Mouse (Mus musculus): ENCODE data around the gene Elf2.

Elf2 gene

DNA sequence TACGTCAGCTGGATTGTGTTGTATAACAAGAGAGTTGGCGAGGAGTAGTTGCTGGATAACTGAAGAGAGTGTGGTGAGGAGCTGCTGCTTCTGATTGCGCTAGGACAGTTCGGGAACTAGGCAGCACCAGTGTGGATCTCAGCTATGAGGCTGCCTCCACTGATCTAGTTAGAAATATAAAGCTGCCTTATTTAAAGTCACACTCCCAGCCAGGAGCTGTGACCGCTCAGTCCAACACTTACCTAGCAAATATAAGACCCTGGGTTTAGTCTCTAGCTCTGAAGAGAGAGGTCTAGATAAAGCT lies 105.8 kb downstream of the Elf2 start:
- in situ Hi-C loops (cut with MboI, MseI): loop anchor here (25.0 kb wide), 1 partner anchor 128 kb away; no protein-coding TSS in a partner anchor

DNA sequence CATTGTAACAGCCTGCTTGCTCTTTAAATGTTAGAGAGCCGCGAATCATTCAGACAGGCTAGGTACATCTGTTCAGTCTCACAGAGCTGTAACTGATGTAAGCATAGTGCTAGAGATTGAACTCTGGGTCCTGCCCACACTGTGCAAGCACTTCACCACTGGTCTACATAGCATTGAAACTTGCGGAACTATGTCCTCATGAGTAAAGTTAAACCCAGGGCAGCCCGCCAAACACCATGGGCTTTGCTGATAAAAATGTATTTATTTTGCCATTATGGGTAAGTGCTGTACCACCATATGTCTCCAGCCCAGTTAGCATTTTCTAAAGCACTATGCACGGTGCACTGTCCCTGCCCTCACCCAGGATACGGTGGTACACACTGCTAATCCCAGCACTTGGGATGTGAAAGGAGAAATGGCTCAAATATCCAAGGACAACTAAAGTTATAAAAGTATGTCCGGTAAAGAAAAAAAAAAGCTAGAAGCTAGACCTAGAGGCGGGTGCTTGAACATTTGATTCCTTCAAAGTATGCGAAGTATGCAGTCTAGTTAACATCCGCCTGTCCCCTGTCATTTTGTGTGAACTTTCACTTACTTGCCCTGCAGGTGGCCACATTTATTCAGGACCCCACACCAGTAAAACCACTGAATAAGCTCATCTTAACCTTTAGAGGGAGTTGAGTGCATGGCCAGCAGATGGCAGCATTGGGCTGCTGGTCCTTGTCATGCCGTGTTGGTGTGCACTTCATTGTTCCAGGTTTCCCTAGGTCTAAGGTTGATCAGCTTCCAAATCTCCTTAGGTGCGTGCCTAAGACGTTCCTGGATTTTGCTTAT lies 106.3 kb downstream of the Elf2 start:
- in situ Hi-C loops (cut with MboI, MseI): loop anchor here (25.0 kb wide), 1 partner anchor 128 kb away; no protein-coding TSS in a partner anchor

DNA sequence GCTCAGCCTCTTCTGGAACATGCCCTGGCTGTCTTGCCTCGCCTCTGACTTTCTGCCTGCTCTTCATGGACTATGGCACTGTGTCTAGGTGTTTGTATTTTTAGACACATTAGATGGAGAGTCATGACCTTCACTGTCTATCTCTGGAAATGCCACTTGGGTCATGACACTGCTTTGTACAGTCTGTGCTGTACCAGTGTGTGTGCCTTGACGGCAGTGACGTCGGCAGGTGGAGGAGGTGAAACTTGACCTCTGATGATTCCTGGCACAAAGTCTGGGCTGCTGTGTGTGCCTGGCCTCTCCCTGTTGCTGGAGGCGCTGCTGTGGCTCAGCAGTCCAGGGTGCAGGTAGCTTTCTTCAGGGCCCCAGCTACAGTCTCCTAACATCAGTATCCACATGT lies 107.0 kb downstream of the Elf2 start:
- in situ Hi-C loops (cut with MboI, MseI): loop anchor here (25.0 kb wide), 1 partner anchor 129 kb away; no protein-coding TSS in a partner anchor

DNA sequence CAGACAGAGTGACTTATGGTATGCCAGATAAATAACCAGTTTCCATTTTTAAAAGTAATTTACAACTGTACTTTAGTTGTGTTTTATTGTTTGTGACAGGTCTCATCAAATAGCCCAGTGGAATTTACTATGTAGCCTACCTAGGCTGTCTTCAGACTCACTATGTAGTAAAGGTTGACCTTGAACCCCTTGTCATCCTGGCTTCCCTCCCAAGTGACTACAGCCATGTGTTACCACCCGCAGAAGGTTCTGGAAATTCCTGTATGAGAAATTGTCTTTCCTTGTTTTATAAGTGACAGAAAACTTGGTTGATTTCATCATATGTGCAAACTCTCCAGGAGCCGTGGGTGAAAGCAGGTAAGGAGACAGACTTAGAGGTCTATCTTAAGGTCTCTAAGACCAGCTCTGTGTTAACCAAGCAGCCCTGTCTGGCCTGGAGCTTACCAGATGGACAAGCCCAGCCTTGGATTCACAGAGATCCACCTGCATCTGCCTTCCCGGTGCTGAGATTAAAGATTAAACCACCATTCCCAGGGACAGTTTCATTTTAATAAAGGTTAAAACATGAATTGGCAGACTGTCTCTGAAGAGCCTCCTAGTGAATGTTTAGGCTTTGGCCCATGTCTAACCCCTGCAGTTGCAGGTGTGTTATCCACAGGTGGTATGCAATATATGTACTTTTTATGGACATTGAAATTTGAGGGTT lies 108.1 kb downstream of the Elf2 start:
- in situ Hi-C loops (cut with MboI, MseI): loop anchor here (25.0 kb wide), 1 partner anchor 130 kb away; no protein-coding TSS in a partner anchor

- in situ Hi-C loops (cut with MboI, MseI): loop anchor here (25.0 kb wide), 1 partner anchor 131 kb away; no protein-coding TSS in a partner anchor
Observed at GRCm38 (mm10) chr3:51231499-51231898, 109.0 kb downstream of the Elf2 start.

- in situ Hi-C loops (cut with MboI, MseI): loop anchor here (25.0 kb wide), 1 partner anchor 131 kb away; no protein-coding TSS in a partner anchor
Observed at GRCm38 (mm10) chr3:51230886-51231285, 109.6 kb downstream of the Elf2 start.

- in situ Hi-C loops (cut with MboI, MseI): loop anchor here (25.0 kb wide), 1 partner anchor 132 kb away; no protein-coding TSS in a partner anchor
Observed at GRCm38 (mm10) chr3:51230146-51230835, 110.2 kb downstream of the Elf2 start.

DNA sequence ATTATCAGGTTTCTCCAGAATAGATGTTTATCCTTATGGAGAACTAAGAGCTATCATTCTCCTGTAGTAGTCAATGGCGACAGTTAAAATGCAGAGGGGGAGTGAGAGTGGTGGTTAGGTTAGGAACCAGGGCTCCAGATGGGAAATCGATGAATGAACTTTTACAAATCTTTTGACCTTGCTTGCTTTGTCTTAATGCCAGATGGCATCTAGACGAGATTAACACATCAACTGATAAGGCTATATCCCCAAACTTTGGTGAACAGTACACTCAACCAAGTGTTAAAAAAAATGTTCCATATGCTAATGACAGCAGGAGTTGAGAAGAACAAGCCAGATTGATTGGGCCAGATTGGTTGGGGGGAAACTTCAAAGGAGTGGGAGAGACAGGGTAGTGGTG lies 111.2 kb downstream of the Elf2 start:
- in situ Hi-C loops (cut with MboI, MseI): loop anchor here (10.0 to 25.0 kb wide), 2 partner anchors 133 to 966 kb away; no protein-coding TSS in a partner anchor

DNA sequence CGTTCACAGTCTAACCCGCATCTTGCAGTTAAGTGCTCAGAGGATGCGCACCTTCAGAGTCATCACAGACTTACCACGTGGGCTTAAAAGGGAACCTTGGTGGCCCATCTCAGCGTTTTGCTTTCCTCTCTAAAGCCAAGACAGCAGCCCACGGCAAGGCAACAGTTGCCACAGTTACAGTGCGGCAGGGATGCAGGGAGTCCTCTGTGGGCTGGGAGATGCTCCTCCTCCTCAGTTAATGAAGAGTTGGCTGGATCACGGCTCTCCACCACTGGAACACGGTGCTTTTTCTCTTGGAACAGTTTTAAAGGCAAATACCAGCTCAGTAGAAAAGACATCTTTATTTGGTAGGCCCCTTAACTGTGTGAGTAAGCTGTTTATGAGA lies 111.7 kb downstream of the Elf2 start:
- in situ Hi-C loops (cut with MboI, MseI): loop anchor here (10.0 to 25.0 kb wide), 2 partner anchors 133 to 966 kb away; no protein-coding TSS in a partner anchor

DNA sequence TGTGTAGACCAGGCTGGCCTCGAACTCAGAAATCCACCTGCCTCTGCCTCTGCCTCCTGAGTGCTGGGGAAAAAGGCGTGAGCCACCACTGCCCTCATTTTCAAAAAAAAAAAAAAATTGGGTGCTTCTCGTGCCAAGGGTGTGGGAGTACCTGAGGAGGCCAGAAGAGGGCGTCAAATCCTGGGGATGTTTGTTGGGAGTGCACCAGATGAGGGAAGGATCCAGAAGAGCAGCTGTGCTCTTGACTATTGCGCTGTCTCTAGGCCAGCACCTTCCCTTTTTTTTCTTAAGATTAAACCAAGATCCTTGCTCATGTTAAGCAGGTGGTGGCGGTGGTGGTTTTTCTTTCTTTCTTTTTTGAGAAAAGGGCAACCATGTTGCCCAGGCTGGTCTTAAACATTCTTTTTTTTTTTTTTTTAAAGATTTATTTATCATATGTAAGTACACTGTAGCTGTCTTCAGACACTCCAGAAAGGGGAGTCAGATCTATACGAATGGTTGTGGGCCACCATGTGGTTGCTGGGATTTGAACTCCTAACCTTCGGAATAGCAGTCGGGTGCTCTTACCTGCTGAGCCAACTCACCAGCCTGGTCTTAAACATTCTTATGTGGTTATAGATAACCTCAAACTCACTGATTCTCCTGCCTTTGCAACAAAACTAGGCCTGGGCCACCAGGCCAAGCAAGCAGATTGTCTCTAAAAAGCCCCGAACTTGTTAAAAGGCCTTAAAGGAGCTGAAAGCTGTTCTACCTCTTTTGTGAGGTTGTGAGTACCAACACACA lies 112.2 kb downstream of the Elf2 start:
- in situ Hi-C loops (cut with MboI, MseI): loop anchor here (10.0 to 25.0 kb wide), 2 partner anchors 134 to 967 kb away; no protein-coding TSS in a partner anchor

- in situ Hi-C loops (cut with MboI, MseI): loop anchor here (10.0 to 25.0 kb wide), 2 partner anchors 136 to 968 kb away; no protein-coding TSS in a partner anchor
Observed at GRCm38 (mm10) chr3:51226601-51227000, 113.9 kb downstream of the Elf2 start.

DNA sequence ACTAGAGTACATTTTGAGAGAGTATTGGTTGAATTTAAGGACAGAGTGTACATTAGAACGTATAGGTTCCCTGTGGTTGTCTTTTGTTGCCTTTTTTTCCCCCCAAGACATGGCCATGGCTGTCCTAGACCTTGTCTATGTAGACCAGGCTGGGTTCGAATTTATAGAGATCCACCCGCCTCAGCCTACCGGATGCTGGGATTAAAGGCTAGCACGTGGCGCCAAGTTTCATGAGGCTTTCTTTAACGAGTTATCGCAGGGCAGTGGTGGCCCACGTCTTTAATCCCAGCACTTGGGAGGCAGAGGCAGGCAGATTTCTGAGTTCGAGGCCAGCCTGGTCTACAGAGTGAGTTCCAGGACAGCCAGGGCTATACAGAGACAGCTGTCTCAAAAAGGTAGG lies 114.5 kb downstream of the Elf2 start:
- in situ Hi-C loops (cut with MboI, MseI): loop anchor here (10.0 to 25.0 kb wide), 2 partner anchors 136 to 969 kb away; no protein-coding TSS in a partner anchor

GRCm38 (mm10) chr3:51225226-51225750 lies 115.2 kb downstream of the Elf2 start:
- in situ Hi-C loops (cut with MboI, MseI): loop anchor here (10.0 to 25.0 kb wide), 2 partner anchors 137 to 970 kb away; no protein-coding TSS in a partner anchor

DNA sequence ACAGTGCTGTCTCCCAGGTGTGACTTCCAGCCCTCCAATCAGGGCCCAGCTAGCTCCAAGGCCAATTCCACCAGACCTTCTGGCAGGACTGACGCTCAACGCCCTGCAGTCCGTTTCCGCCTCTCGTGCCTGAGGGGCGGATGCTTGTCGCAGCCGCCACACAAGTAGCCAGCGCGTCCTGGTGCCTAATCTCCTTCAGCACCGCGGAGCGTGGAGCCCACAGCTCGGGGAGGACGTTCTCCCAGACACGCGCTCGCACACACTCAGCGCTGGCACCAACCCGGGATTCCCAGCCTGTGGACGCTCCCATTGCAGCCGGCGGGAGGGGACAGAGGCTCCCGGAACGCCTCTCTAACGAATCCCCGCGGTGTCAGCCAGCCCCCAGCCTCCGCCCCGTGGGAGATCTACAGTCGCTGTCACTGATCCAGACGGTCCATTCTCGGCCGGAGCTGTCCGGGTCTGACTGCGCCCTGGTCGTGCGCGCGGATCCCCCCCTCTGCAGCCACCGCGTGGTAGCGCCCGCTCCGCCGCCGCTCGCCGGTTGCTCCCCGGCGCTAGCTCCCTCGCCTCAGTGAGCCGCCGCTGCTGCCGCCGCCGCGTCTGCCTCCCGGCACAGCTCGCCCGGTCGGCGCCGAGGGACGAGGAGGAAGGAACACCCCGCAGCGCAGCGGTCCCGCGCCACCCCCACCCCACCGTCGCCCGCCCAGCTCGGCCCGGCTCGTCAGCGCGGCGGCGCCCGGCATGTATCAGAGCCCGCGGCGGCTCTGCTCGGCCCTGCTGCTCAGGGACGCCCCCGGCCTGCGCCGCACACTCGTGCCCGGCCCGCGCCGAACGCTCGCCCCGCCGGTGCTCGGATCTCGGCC lies 115.9 kb downstream of the Elf2 start, which contains the start of gene Noct:
TSS of gene Noct (plus strand) at position 85 of the 863 bp plus-strand sequence.
- in situ Hi-C loops (cut with MboI, MseI): loop anchor here (10.0 to 25.0 kb wide), 2 partner anchors 138 to 970 kb away; no protein-coding TSS in a partner anchor

GRCm38 (mm10) chr3:51223556-51223955 lies 116.9 kb downstream of the Elf2 start:
- in situ Hi-C loops (cut with MboI, MseI): loop anchor here (10.0 kb wide), 1 partner anchor 971 kb away; no protein-coding TSS in a partner anchor

DNA sequence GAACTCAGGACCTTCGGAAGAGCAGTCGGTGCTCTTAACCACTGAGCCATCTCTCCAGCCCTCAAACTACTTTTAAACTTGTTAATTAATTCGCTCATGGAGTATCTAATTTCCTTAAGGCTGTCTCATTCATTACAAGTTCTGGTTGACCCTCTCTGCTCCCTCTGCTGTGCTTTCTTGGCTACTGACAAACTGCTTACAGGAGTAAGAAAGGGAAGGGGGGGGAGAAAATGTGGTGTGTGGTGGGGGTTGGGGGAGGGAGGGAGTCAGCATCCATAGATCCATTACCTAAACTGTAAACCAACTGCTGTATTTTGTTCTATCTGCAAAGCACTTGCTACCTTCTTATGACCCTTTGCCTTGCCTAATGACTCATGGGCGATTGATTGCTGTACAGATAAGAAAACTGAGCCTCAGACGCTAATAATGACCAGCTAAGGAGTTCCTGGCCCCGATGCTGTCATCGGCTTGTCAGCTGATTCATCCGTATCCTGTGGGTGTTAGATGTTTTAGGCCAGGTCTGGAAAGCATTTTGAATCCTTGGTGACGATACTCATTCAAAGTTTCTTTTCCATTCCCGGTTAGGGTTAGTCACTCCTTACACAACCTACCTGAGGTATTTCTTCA lies 117.5 kb downstream of the Elf2 start:
- in situ Hi-C loops (cut with MboI, MseI): loop anchor here (10.0 kb wide), 1 partner anchor 972 kb away; no protein-coding TSS in a partner anchor

DNA sequence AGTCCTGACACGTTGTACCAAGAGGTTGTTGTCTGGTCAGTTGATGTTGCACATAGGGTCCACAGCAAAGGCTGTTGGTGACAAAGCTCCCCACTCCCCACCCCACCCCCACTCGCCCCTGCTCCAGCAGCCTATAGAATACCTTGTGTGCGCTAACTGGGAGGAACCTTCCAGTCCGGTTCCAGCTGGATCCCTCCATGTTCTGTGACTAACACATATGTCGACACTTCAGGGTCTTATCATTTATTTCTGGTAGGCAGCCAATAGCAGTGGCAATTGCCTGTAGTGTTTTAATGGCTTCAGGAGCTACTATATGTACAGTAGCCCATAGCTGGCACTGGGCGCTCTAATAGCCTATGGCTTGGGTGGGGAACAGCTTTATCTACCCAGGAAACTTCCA lies 118.2 kb downstream of the Elf2 start:
- in situ Hi-C loops (cut with MboI, MseI): loop anchor here (10.0 kb wide), 1 partner anchor 972 kb away; no protein-coding TSS in a partner anchor

- in situ Hi-C loops (cut with MboI, MseI): loop anchor here (10.0 kb wide), 1 partner anchor 973 kb away; no protein-coding TSS in a partner anchor
Observed at GRCm38 (mm10) chr3:51221847-51222246, 118.6 kb downstream of the Elf2 start.

Data from T-helper 1 cell (primary cell).